Mouse (Mus musculus): ENCODE measurements around the gene Gnl1. TPM values are rescaled to one million over a fixed set of nuclear protein-coding genes. Genes with fewer than 3 reads are reported as not detected.

Gnl1 gene
- 74.4 to 96.2 TPM (median 83.1 TPM) in 4 replicates for total RNA-seq (2023)

DNA sequence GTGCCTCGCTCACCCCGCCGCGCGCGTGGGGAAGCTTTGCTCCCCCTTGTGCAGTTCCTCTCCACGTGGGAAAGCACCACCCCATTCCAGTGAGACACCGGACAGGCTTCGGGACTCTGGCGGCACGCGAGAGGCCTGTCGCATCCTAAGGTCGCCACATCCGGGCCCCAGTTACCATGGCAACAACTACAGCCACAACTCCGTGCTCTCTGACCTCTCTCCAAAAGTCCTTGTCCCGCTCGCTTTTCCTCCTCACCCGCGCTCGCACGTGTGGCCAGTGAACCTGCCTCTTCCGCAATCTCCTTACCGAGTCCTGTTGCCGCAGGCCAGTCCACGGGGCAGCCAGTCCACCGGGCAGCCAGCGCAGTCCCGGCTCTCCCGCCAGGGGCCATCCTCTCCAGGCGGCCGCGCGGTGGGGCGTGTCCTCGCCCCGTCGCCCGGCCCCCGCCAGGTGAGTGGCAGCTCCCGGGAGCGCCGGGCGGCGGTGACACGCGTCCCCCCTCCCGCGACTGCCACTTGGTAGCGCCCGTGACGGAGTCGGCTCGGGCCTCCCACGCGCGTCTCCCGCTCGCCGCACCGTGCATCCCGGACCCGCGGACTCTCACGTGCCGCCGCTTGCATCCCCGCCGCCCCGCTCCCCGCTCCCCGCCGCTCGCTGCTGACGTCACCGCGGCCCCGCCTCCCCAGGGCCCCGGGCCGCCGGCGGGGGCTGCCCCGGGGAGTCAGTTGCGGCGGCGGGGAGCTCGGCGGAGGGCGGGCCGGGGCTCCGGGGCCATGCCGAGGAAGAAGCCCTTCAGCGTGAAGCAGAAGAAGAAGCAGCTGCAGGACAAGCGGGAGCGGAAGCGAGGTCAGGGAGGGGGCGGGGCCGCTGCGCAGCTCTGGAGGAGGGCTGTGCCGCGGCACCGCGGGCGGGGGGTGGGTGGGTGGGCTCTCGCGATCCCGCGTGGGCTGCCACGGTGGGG, at the start of gene Gnl1, which contains the start of gene Prr3:
Gene Gnl1 (plus strand): TSS at position 451 of the 962 bp plus-strand sequence.
Gene Prr3 (minus strand): TSS at position 836 of the 962 bp plus-strand sequence.

DNA sequence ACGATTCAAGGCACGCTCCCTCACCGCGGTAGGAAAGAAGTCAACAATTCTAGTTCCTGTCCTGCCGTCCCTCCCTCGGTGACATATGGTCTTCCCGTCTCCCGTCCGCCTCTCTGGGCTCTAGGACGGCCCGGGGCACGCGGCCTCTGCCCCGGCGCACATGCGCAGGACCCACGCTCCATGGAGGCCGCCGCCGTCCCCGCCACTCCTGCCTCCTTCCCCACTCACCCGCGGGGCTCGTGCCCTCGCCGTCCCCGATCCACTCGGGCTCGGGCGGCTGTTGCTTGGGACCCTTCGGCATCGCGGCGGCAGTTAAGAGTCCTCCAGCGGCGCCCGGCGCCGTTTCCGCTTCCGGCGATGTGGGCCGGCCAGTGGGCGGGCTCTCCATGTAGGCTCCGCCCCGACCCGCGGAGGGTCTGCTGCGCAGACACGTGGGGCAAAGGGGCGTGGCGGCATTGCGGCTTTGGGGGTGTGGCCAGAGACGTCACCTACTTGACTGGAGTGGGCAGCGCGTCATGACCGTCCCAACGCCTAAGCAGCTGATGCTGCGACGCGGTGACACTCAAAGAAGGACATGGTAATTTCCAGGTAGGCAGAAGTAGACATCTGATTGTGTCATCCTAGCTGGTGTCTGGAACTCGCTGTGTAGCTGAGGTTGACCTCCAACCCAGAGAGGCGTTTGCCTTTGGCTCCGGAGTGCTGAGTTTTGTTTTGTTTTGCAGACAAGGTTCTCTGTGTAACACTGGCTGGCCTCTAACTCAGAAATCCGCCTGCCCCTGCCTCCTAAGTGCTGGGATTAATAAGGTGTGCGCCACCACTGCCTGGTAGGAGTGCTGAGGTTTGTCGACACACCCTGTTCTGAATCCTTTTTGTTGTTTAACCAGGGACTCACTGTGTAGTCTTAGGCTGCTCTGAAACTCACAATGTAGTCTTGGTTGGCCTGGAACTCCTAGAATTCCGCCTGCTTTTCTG, 9.9 kb upstream of the Gnl1 start, which contains the start of gene Abcf1:
Gene Abcf1 (minus strand): TSS at position 344 of the 972 bp plus-strand sequence.

DNA sequence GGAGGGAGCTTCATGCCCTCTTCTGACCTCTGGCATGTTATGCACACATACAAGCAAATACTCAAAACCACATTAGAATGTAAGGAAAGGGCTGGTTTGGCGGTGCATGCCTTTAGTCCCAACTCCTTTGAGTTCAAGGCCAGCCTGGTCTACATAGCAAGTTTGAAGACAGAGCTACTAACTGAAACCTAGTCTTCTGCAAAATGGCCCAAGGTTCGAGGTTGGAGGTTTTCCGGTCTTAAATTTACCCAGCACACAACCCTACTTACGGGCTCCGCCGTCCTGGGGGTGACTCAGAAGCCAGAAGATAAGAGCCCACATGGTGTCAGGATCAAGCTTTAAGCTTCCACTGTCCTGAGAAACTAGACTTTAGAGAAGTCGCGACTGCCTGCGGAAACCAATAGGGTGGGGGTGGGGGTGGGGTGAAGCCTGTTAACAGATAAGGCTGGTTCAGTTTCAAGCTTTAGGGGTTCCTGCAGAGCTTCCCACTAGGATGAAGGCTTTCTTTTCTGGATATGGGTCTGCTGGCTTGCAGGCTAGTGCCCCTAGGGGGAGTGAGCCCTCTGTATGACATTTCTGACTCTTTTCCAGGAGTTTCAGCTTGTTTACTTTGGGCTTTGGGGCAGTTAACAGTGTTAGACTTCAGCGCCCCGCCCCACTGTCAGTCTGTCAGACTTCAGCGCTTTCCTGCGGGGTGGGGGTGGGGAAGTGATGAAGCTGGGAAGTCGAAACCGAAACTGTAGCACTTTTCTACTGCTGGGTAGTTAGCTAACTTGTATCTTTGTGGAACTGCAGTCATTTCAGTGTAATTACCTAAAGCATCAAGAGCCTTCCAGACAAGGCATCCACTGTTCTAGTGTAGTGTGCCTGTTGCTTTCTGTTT, 40.8 kb downstream of the Gnl1 start, which contains the start of gene H2-T24:
Gene H2-T24 (minus strand): TSS at position 370 of the 883 bp plus-strand sequence.

DNA sequence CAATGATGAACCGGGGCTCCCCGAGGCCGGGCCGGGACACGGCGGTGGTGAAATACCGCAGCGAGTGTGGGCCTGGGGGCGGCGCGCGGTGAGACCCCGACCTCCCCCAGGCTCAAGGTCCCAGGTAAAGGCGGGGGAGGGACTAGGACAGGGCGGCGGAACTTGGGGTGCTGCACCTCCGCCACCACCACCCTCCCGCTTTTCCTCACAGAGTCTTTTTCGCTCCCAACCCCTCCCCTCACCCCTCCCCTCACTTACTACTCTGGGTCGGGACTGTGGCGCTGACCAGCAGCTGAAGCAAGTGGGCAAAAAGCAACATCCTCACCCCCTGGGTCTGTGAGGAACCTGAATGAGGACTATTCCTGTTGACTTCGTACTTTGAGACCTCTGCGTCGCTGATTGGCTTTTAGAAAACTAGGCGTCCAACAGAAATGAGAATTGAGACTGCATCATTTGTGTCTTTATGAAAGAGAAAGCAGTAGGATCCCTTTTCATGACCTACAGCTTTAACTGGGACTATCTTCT, 52.8 kb downstream of the Gnl1 start, which contains the start of gene H2-T23:
Gene H2-T23 (minus strand): TSS at position 505 of the 525 bp plus-strand sequence.

Other genes starting within 250 kb of the Gnl1 start
- 0.52 to 1.1 TPM (median 1.0 TPM) in 3 of 4 replicates, not detected in the other for gene Ier3, start 158.2 kb upstream of the Gnl1 start, total RNA-seq (2023)
- 18.3 to 24.9 TPM (median 22.1 TPM) in 4 replicates for gene Flot1, start 156.6 kb upstream of the Gnl1 start, total RNA-seq (2023)
- gene Tubb5, start 141.5 kb upstream of the Gnl1 start, total RNA-seq (2023) = 236 to 254 TPM (median 249 TPM) in 4 replicates
- gene Mdc1, start 138.3 kb upstream of the Gnl1 start, total RNA-seq (2023) = 73.0 to 81.1 TPM (median 79.2 TPM) in 4 replicates
- 85.5 to 100 TPM (median 88.6 TPM) in 4 replicates for gene Nrm, start 118.5 kb upstream of the Gnl1 start, total RNA-seq (2023)
- 217 to 232 TPM (median 222 TPM) in 4 replicates for gene Ppp1r18, start 114.3 kb upstream of the Gnl1 start, total RNA-seq (2023)
- 104 to 117 TPM (median 107 TPM) in 4 replicates for gene Dhx16, start 100.0 kb upstream of the Gnl1 start, total RNA-seq (2023)
- gene 2310061I04Rik, start 82.4 kb upstream of the Gnl1 start, total RNA-seq (2023) = 17.2 to 24.2 TPM (median 21.6 TPM) in 4 replicates
- 17.1 to 19.0 TPM (median 18.1 TPM) in 4 replicates for gene Atat1, start 69.8 kb upstream of the Gnl1 start, total RNA-seq (2023)
- gene Mrps18b, start 63.5 kb upstream of the Gnl1 start, total RNA-seq (2023) = 66.6 to 75.4 TPM (median 71.1 TPM) in 4 replicates
- 169 to 183 TPM (median 172 TPM) in 4 replicates for gene Ppp1r10, start 63.4 kb upstream of the Gnl1 start, total RNA-seq (2023)
- 110 to 126 TPM (median 118 TPM) in 4 replicates for gene Abcf1, start 10.1 kb upstream of the Gnl1 start, total RNA-seq (2023)
- 76.5 to 103 TPM (median 82.0 TPM) in 4 replicates for gene Prr3, start 385 bp downstream of the Gnl1 start, total RNA-seq (2023)
- gene H2-T24, start 40.7 kb downstream of the Gnl1 start, total RNA-seq (2023) = 41.0 to 45.3 TPM (median 43.3 TPM) in 4 replicates
- gene H2-T23, start 53.0 kb downstream of the Gnl1 start, total RNA-seq (2023) = 309 to 351 TPM (median 339 TPM) in 4 replicates
- 79.2 to 84.9 TPM (median 81.8 TPM) in 4 replicates for gene H2-T22, start 62.9 kb downstream of the Gnl1 start, total RNA-seq (2023)
- gene Gm6034, start 63.1 kb downstream of the Gnl1 start, total RNA-seq (2023) = 0.43 to 0.78 TPM in 2 of 4 replicates, not detected in the others
- gene Gm11127, start 78.5 kb downstream of the Gnl1 start, total RNA-seq (2023) = 60.5 to 70.0 TPM (median 65.9 TPM) in 4 replicates
- gene Gm19684, start 141.8 kb downstream of the Gnl1 start, total RNA-seq (2023) = 1.6 to 2.8 TPM (median 1.8 TPM) in 4 replicates
- gene Gm7030, start 149.6 kb downstream of the Gnl1 start, total RNA-seq (2023) = 12.8 to 20.3 TPM (median 16.2 TPM) in 4 replicates
- gene Gm8909, start 188.7 kb downstream of the Gnl1 start, total RNA-seq (2023) = 0.75 to 0.76 TPM in 2 of 4 replicates, not detected in the others
- gene H2-T3, start 210.4 kb downstream of the Gnl1 start, total RNA-seq (2023) = not detected in 4 replicates

All from B cell, adult 62 days (primary cell).